Mouse (Mus musculus) stomach, postnatal 0 days (tissue): Measurements from ENCODE around the gene Cops8. TPM values are rescaled to one million over a fixed set of nuclear protein-coding genes. Genes with fewer than 3 reads are reported as not detected.

Experiments used
- ATAC-seq: fragments of 200-750 bp; cut with Nextera tagmentation; 2 replicates; pipeline ENCODE4 v1.8.0; 2017; ENCODE audit not compliant: low FRiP score, low TSS enrichment
- DNase-seq: peaks from one replicate; pipeline ENCODE4 v3.0.0-alpha.2; 2016; ENCODE audit warnings: low spot score
- H3K27ac ChIP-seq: fragments of 300-500 bp; sonication (generic); replicated peaks from 2 replicates; pipeline ENCODE4 v1.5.1; 2014; ENCODE audit warnings: mild to moderate bottlenecking, control low read depth
- H3K27me3 ChIP-seq: fragments of 300-500 bp; sonication (generic); 2 replicates; pipeline ENCODE4 v1.6.1; 2014; ENCODE audit warnings: low read length; ENCODE audit not compliant: control insufficient read depth, insufficient read depth
- H3K36me3 ChIP-seq: fragments of 300-500 bp; sonication (generic); 2 replicates; pipeline ENCODE4 v1.6.1; 2014; ENCODE audit warnings: low read length, mixed read lengths; ENCODE audit not compliant: control insufficient read depth, insufficient read depth
- H3K4me1 ChIP-seq: fragments of 300-500 bp; sonication (generic); replicated peaks from 2 replicates; pipeline ENCODE4 v1.6.1; 2014; ENCODE audit warnings: antibody characterized with exemption; ENCODE audit not compliant: control insufficient read depth, insufficient read depth
- H3K4me2 ChIP-seq: fragments of 300-500 bp; sonication (generic); replicated peaks from 2 replicates; pipeline ENCODE4 v1.6.1; 2014; ENCODE audit warnings: low read depth, mild to moderate bottlenecking, control low read depth, moderate library complexity
- H3K4me3 ChIP-seq: fragments of 300-500 bp; sonication (generic); 2 replicates; pipeline ENCODE4 v1.5.1; 2014; ENCODE audit warnings: low read depth, low read length, control low read depth
- H3K9ac ChIP-seq: fragments of 300-500 bp; sonication (generic); 2 replicates; pipeline ENCODE4 v1.6.1; 2014; ENCODE audit warnings: mild to moderate bottlenecking, low read length, control low read depth, mixed read lengths
- H3K9me3 ChIP-seq: fragments of 300-500 bp; sonication (generic); 2 replicates; pipeline ENCODE4 v1.6.1; 2016; ENCODE audit warnings: low read length; ENCODE audit not compliant: control insufficient read depth
- CTCF ChIP-seq: IDR thresholded peaks from 2 replicates; pipeline ENCODE4 v1.5.1; 2016; ENCODE audit warnings: antibody characterized with exemption, low read depth, mild to moderate bottlenecking, moderate library complexity
- EP300 ChIP-seq: optimal IDR thresholded peaks from 2 replicates; pipeline ENCODE3; 2016; ENCODE audit warnings: antibody characterized with exemption
- WGBS: fragments of 180-500 bp; shearing (Covaris S2); extraction: QIAGEN DNeasy Blood & Tissue Kit; methylation state at CpG from one replicate; pipeline ENCODE4 v1.1.7; 2014; 5-methylcytosine and 5-hydroxymethylcytosine counted together
- polyA plus RNA-seq: library from polyadenylated mRNA; unstranded; fragments of >200 nt; fragmentation: Nextera tagmentation; extraction: Ambion mirVana; gene quantifications from 2 replicates; pipeline ENCODE4 v1.2.1, GENCODE M21; 2015

The Cops8 gene
- polyA plus RNA-seq, 1 experiment from 2014 or later, result 65.7 TPM

DNA sequence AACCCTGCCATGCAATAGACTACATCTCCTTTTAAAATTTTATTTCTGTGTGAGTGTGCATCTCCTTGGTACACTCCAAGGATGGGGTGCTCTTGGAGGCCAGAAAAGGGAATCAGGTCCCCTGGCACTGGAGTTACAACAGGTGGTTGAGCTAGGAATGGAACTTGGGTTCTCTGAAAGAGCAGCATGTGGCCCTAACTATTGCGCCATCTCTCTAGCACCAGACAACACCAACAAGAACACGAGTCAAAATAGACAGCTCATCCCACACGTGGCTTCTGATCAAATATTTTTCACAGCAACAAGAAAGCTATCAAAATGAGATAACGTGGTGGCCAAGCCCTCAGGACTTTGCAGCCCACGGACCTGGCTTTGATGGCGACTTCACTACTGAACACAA, 28.9 kb upstream of the Cops8 start:
- H3K4me2 ChIP-seq, result no peak overlapping the region
- H3K9me3 ChIP-seq, result no peaks in the 10 kb centered on the region

DNA sequence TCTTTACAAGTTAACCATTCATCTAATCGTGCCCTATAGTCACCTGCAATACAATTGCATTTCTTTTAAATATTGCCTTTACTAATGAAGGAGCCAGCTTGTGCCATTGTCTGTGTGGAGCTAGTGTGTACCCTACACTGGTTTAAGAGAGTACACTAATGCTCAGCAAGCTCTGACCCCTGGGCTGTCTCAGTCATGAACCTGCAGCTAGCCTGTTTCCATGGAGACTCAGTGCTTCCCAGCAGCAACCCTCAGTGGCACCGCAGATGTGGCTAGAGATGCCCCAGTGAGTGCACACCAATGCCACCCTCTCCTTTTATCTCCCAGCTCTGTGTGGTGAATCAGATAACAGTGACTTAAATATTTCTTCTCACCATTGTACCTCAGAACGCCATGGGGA, 27.9 kb upstream of the Cops8 start:
- H3K4me1 ChIP-seq, result no peaks in the 10 kb centered on the region
- no peak overlapping the region for H3K4me3 ChIP-seq
- WGBS, result 65% methylated on average over 3 of the region's 3 CpGs
- H3K9me3 ChIP-seq, result no peaks in the 10 kb centered on the region
- H3K4me2 ChIP-seq, result no peak overlapping the region
- ATAC-seq (no peak), DNase-seq (no peak)
- H3K27ac ChIP-seq, result no peak overlapping the region
- no peak overlapping the region for H3K9ac ChIP-seq
- no peaks in the 10 kb centered on the region for H3K36me3 ChIP-seq
- no peaks in the 10 kb centered on the region for H3K27me3 ChIP-seq
- no peak for TF ChIP-seq CTCF
- TF ChIP-seq EP300, result no peak

More for the DNA sequence above, 28.9 kb upstream of the Cops8 start:
- TF ChIP-seq EP300, result no peak
- TF ChIP-seq CTCF, result no peak
- no peak for DNase-seq
- ATAC-seq, result no peak
- 79% methylated on average over 6 of the region's 6 CpGs for WGBS
- Histone ChIP-seq H3K4me1 (no peaks in the 10 kb centered on the region), H3K36me3 (no peaks in the 10 kb centered on the region), H3K27me3 (no peaks in the 10 kb centered on the region), H3K9ac (no peak overlapping the region), H3K4me3 (no peak overlapping the region), H3K27ac (no peak overlapping the region)

DNA sequence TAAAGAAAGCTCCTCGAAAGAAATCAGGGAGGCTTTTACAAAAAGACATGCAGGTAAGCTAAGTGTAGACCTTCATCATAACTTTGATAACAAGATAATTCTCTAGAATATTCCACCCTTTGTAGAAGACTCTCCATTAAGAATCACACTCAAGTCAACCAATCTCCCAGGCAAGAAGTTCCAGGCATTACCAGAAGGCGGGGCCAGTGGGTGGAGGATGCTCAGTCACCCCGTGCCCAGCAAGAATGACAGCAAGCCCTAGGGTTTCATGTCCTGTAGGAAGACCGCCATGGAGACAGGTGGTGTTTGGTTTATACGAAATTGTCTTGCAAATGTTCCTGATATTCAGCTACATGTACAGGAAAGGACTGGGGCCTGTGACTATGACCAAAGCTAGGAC, 25.4 kb upstream of the Cops8 start:
- Histone ChIP-seq H3K4me3 (no peak overlapping the region), H3K4me1 (no peaks in the 10 kb centered on the region), H3K9me3 (no peaks in the 10 kb centered on the region), H3K27me3 (no peaks in the 10 kb centered on the region), H3K4me2 (no peak overlapping the region), H3K27ac (no peak overlapping the region), H3K9ac (no peak overlapping the region), H3K36me3 (no peaks in the 10 kb centered on the region)
- WGBS, result 69% methylated on average over 5 of the region's 5 CpGs
- no peak for TF ChIP-seq EP300
- TF ChIP-seq CTCF, result peak; percentile 33; the same call in 1 of the 2 replicates
- DNase-seq (no peak), ATAC-seq (no peak)

DNA sequence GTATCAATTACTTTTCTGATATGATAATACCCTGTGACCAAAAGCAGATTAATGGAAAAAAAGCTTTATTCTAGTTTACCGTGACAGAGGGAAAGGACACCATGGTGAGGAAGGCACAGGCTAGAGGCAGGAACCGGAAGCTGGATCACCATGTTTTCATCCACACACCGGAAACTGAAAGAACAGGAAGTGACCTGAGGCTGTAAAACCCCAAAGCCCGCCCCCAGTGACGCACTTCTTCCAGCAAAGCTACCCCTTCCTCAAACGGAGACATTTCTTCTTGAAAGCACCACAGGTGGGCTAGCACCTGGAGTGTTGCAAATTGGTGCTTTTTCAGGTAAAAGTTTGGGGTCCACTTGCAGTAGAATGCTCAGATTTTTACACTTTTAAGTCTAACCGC, 20.1 kb upstream of the Cops8 start:
- ATAC-seq (no peak), DNase-seq (no peak)
- H3K27me3 ChIP-seq, result no peaks in the 10 kb centered on the region
- no peak overlapping the region for H3K27ac ChIP-seq
- H3K36me3 ChIP-seq, result no peaks in the 10 kb centered on the region
- no peaks in the 10 kb centered on the region for H3K4me1 ChIP-seq
- no peak overlapping the region for H3K4me2 ChIP-seq
- WGBS, result 87% methylated on average over 7 of the region's 7 CpGs
- H3K9me3 ChIP-seq, result no peaks in the 10 kb centered on the region
- TF ChIP-seq CTCF (no peak), EP300 (no peak)
- no peak overlapping the region for H3K9ac ChIP-seq
- no peak overlapping the region for H3K4me3 ChIP-seq

DNA sequence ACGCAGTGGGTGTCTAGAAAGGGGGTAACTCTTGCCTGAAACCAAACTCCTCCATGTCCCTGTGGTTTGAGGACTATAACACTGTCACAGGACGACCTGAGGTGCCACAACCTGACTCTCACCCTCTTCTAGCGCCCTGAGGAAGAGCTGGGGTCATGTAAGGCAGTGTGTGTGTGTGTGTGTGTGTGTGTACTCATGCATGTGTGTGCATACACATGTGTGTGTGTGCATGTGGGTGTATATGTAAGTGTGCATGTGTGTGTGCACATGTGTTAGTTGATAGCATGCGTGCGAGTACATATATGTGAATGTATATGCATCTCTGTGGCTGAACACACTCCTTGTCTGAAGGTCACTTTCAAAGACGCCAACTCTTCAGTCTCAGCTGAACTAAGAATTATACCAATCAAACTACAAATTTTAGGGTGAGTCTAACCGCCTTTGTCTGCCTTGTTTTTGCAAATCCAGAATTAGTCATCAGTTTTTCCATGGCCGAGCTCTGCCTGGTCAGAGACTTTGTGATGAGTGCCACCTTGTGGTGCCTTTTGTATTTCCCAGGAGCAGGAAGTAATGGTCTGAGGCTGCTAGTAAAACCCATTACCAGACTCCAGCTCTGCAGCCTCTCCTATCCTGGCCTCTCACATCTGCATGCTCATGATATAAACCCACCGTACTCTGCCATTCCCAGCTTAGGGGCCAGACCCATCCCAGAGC, 14.6 kb upstream of the Cops8 start:
- peak; percentile 92 for TF ChIP-seq CTCF
- TF ChIP-seq EP300, result no peak
- Histone ChIP-seq H3K27ac (no peak overlapping the region), H3K9me3 (no peaks in the 10 kb centered on the region), H3K9ac (no peak overlapping the region), H3K4me2 (no peak overlapping the region), H3K27me3 (no peaks in the 10 kb centered on the region), H3K4me1 (no peaks in the 10 kb centered on the region), H3K4me3 (no peak overlapping the region), H3K36me3 (no peaks in the 10 kb centered on the region)
- DNase-seq, result peak; percentile 81
- WGBS, result 54% methylated on average over 9 of the region's 9 CpGs
- ATAC-seq, result peak; percentile 77

DNA sequence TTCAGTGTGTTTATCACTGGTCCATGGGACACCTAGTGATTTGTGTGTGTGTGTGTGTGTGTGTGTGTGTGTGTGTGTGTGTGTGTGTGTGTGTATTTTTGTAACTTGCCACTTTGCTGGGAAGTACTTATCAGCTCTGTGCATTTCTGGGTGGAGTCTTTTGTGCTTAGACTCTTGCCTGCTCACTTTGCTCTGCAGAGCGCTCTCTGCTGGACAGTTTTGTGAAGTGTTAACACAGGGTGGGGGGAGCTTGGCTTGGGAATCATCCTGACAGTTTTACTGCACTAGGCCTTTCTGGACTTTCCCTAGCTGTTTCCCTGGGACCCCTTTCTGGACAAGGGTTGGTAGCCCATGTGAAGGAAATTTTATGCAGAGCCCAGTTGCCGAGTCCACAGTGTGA, 12.0 kb upstream of the Cops8 start:
- ATAC-seq, result no peak

More for the DNA sequence above, 12.0 kb upstream of the Cops8 start:
- DNase-seq, result peak; percentile 69
- no peaks in the 10 kb centered on the region for H3K36me3 ChIP-seq
- no peaks in the 10 kb centered on the region for H3K9me3 ChIP-seq
- H3K4me1 ChIP-seq, result no peaks in the 10 kb centered on the region
- no peak overlapping the region for H3K4me3 ChIP-seq
- no peak overlapping the region for H3K9ac ChIP-seq
- TF ChIP-seq EP300 (no peak), CTCF (peak; percentile 80)
- WGBS, result 50% methylated on average over 2 of the region's 2 CpGs
- no peak overlapping the region for H3K4me2 ChIP-seq
- no peaks in the 10 kb centered on the region for H3K27me3 ChIP-seq
- H3K27ac ChIP-seq, result no peak overlapping the region
